9 mouse cellular contexts compared by ENCODE assay signal in the genomic region with DNA sequence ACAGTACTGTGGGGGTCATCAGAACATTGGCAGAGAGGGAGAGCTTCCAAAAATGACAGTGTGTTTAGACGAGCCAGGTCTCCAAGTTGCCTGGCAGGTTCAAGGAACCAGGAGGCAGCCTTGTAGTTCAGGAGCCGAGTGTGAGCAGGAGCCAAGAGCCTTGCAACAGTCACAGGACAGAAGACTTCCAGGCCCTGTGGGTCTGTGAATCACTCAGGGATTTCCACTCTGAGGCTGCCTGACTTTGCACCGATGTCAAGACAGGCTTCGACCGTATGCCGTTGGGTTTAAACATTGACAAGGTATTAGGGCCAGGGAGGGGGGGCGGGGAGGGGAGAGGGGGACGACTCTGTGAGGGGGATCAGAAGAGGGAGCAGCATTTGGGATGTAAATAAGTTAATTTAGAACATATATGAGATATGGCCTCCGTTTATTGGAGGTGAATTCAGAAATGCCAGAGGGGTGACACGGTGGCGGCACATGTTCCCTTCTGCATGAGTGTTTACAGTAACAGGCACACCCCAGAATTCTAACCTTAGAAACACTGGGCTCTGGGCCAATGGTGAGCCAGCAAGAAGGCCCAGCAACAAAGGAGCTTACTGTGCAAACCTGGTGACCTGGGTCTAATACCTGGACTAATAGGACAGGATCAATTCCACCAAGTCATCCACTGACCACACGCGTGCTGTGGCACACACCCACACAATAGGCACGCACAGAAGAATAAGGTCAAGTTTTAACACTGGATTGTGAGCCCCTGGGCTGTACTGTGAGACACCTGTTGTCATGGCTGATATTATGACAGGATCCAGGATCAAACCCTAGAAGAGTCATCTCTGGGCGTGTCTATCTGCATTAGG. TPM values are rescaled to one million over a fixed set of nuclear protein-coding genes. Genes with fewer than 3 reads are reported as not detected.
A peak's percentile ranks its signal among the peaks of the same experiment; 100 is the strongest.
DNase-seq lines count a peak whose midpoint lies in the region; ATAC-seq and TF ChIP-seq lines count a peak whose summit lies in the region.
"Had no signal": no experiment of that assay in that cellular context is flagged by ENCODE, and none has a peak within 500 bp of the region (broad histone marks: within the 10 kb centered on the region; RNA-seq: fewer than 3 reads in every experiment).

No protein-coding gene starts in this region.

- no peak overlapping the region for H3K4me3 ChIP-seq in midbrain, postnatal 0 days (ENCODE audit: low read depth, low read length)
- H3K4me3 ChIP-seq in midbrain, embryonic 15.5 days, result no peak overlapping the region

- H3K9me3 ChIP-seq in midbrain, postnatal 0 days (ENCODE audit: low read length), result no peaks in the 10 kb centered on the region
- H3K9me3 ChIP-seq in midbrain, embryonic 15.5 days, result no peaks in the 10 kb centered on the region

- WGBS in midbrain, postnatal 0 days, result 90% methylated on average over 15 of the region's 15 CpGs
- WGBS in midbrain, embryonic 15.5 days, result 91% methylated on average over 15 of the region's 15 CpGs

- no peaks in the 10 kb centered on the region for H3K27me3 ChIP-seq in midbrain, postnatal 0 days (ENCODE audit: insufficient read depth, low read length)
- no peaks in the 10 kb centered on the region for H3K27me3 ChIP-seq in midbrain, embryonic 15.5 days (replicated peaks)

- peaks cover 3% of the 10 kb centered on the region for H3K36me3 ChIP-seq in midbrain, postnatal 0 days (ENCODE audit: insufficient read depth, low read length)
- H3K36me3 ChIP-seq in midbrain, embryonic 15.5 days (replicated peaks), result 0 out of 2 replicates have a peak, but pooled peaks cover 3% of the 10 kb centered on the region

- ATAC-seq in midbrain, postnatal 0 days (ENCODE audit: low FRiP score), result no peak
- ATAC-seq in midbrain, embryonic 15.5 days (replicated peaks), result no peak

- no peaks in the 10 kb centered on the region for H3K4me1 ChIP-seq in midbrain, postnatal 0 days (ENCODE audit: insufficient read depth, low read length)
- H3K4me1 ChIP-seq in midbrain, embryonic 15.5 days, result no peaks in the 10 kb centered on the region

- no peak overlapping the region for H3K27ac ChIP-seq in midbrain, postnatal 0 days (ENCODE audit: low read depth, low read length)
- H3K27ac ChIP-seq in midbrain, embryonic 15.5 days, result no peak overlapping the region

- H3K9ac ChIP-seq in midbrain, postnatal 0 days (replicated peaks; ENCODE audit: low read length, poor library complexity, severe bottlenecking), result no peak overlapping the region
- no peak overlapping the region for H3K9ac ChIP-seq in midbrain, embryonic 15.5 days

- no peak overlapping the region for H3K4me2 ChIP-seq in midbrain, postnatal 0 days (ENCODE audit: low read depth, low read length, poor library complexity, severe bottlenecking)
- H3K4me2 ChIP-seq in midbrain, embryonic 15.5 days, result no peak overlapping the region

- peak; percentile 37 to 65 for DNase-seq in adrenal gland, postnatal 36 days
- no peak for DNase-seq in adrenal gland, adult 18-20 months (ENCODE audit: low spot score in 2 of 2)
- peak; percentile 64 for DNase-seq in fat pad, adult 2 months (ENCODE audit: extremely low read depth, low read depth, low spot score)
- peak; percentile 90 to 92 for DNase-seq in kidney, postnatal 25 days
- peak; percentile 80 for DNase-seq in lung, postnatal 25 days (ENCODE audit: low spot score)
- DNase-seq in midbrain, postnatal 0 days (ENCODE audit: low spot score), result no peak
- DNase-seq in ovary, postnatal 10 days (ENCODE audit: low spot score), result no peak
- DNase-seq: cerebellum, adult 11 months had no signal

- no peak for TF ChIP-seq CTCF in midbrain, postnatal 0 days (IDR thresholded peaks at IDR 0.05)

RNA-seq across cellular contexts. Expression of gene Pebp1, which starts 8.4 kb away (rescaled TPM):
- 1,000 to 10,000 TPM; 1,300 to 1,490 TPM for total RNA-seq in adrenal gland, postnatal 36 days (2021)
- total RNA-seq in adrenal gland, adult 18-20 months (2021), result 1,000 to 10,000 TPM; 1,102 to 1,483 TPM
- total RNA-seq in midbrain, postnatal 0 days (2014; rRNA removed), result 1,240 and 1,525 TPM in 2 replicates
- polyA plus RNA-seq in midbrain, postnatal 0 days (2015; fragmentation: Nextera tagmentation; extraction: Ambion mirVana), result 1,025 and 1,129 TPM in 2 replicates
- 1,104 and 1,156 TPM in 2 replicates for polyA plus RNA-seq in midbrain, embryonic 15.5 days (2015; fragmentation: Nextera tagmentation; extraction: Ambion mirVana)

RNA-seq across cellular contexts. Expression of gene Vsig10, which starts 39.8 kb away (rescaled TPM):
- total RNA-seq in adrenal gland, postnatal 36 days (2021), result 10 to 100 TPM; 16.3 to 23.0 TPM
- total RNA-seq in adrenal gland, adult 18-20 months (2021), result 10 to 100 TPM; 11.3 to 16.2 TPM
- total RNA-seq in midbrain, postnatal 0 days (2014; rRNA removed), result 1.8 and 7.1 TPM in 2 replicates
- 1.2 and 1.5 TPM in 2 replicates for polyA plus RNA-seq in midbrain, postnatal 0 days (2015; fragmentation: Nextera tagmentation; extraction: Ambion mirVana)
- 1.0 and 2.1 TPM in 2 replicates for polyA plus RNA-seq in midbrain, embryonic 15.5 days (2015; fragmentation: Nextera tagmentation; extraction: Ambion mirVana)

Comparison
In these comparisons a context has a peak if more than half of its experiments do, and no peak if none do; other contexts are left out.
1. DNase-seq: peak in adrenal gland, postnatal 36 days (2 of 2), fat pad, adult 2 months (single experiment), kidney, postnatal 25 days (2 of 2) and lung, postnatal 25 days (single experiment); none in adrenal gland, adult 18-20 months (0 of 2), midbrain, postnatal 0 days (single experiment) and ovary, postnatal 10 days (single experiment).